Mouse (Mus musculus) forebrain, embryonic 15.5 days (tissue): ENCODE results near the gene Ltbp1. TPM values are rescaled to one million over a fixed set of nuclear protein-coding genes. Genes with fewer than 3 reads are reported as not detected.

Experiments
- ATAC-seq: fragments of 200-750 bp; cut with Nextera tagmentation; replicated peaks from 2 replicates; pipeline ENCODE4 v1.8.0; 2017; ENCODE audit warnings: mild to moderate bottlenecking, moderate TSS enrichment, moderate library complexity
- H3K27ac ChIP-seq: fragments of 300-500 bp; sonication (generic); replicated peaks from 2 replicates; pipeline ENCODE4 v1.5.1; 2015; ENCODE audit warnings: mild to moderate bottlenecking, inconsistent platforms
- H3K27me3 ChIP-seq: fragments of 300-500 bp; sonication (generic); 2 replicates; pipeline ENCODE4 v1.6.1; 2015; ENCODE audit warnings: inconsistent platforms
- H3K36me3 ChIP-seq: fragments of 300-500 bp; sonication (generic); 2 replicates; pipeline ENCODE4 v1.6.1; 2015; ENCODE audit warnings: mild to moderate bottlenecking, inconsistent platforms
- H3K4me1 ChIP-seq: fragments of 300-500 bp; sonication (generic); 2 replicates; pipeline ENCODE4 v1.6.1; 2015; ENCODE audit warnings: inconsistent platforms
- H3K4me2 ChIP-seq: fragments of 300-500 bp; sonication (generic); replicated peaks from 2 replicates; pipeline ENCODE4 v1.6.1; 2015; ENCODE audit warnings: mild to moderate bottlenecking, inconsistent platforms
- H3K4me3 ChIP-seq: fragments of 300-500 bp; sonication (generic); 2 replicates; pipeline ENCODE4 v1.5.1; 2015; ENCODE audit warnings: mild to moderate bottlenecking, inconsistent platforms
- H3K9ac ChIP-seq: fragments of 300-500 bp; sonication (generic); replicated peaks from 2 replicates; pipeline ENCODE4 v1.6.1; 2015; ENCODE audit warnings: mild to moderate bottlenecking, inconsistent platforms
- H3K9me3 ChIP-seq: fragments of 300-500 bp; sonication (generic); 2 replicates; pipeline ENCODE4 v1.6.1; 2016; ENCODE audit warnings: inconsistent platforms
- WGBS: fragments of 180-500 bp; shearing (Covaris S2); methylation state at CpG from one replicate; pipeline ENCODE4 v1.1.7; 2015; ENCODE audit warnings: mixed read lengths; 5-methylcytosine and 5-hydroxymethylcytosine counted together
- polyA plus RNA-seq: library from polyadenylated mRNA; unstranded; fragments of >200 nt; fragmentation: Nextera tagmentation; extraction: Ambion mirVana; gene quantifications from 2 replicates; pipeline ENCODE4 v1.2.1, GENCODE M21; 2015

Gene Ltbp1
- 4.0 and 4.6 TPM in 2 replicates for polyA plus RNA-seq

GRCm38 (mm10) chr17:75005281-75005684, at the start of gene Ltbp1:
Gene Ltbp1 (plus strand): TSS chr17:75005568.
- peak; percentile 89 for ATAC-seq
- Histone ChIP-seq H3K4me2 (peak within 1 kb of the TSS; percentile 97), H3K4me1 (peaks cover 6% of the 10 kb centered on the region), H3K36me3 (no peaks in the 10 kb centered on the region), H3K9me3 (no peaks in the 10 kb centered on the region), H3K27ac (peak within 1 kb of the TSS; percentile 50), H3K4me3 (peak within 1 kb of the TSS; percentile 67), H3K9ac (peak within 1 kb of the TSS; percentile 56), H3K27me3 (no peaks in the 10 kb centered on the region)
- under 1% methylated on average over 27 of the region's 27 CpGs for WGBS

DNA sequence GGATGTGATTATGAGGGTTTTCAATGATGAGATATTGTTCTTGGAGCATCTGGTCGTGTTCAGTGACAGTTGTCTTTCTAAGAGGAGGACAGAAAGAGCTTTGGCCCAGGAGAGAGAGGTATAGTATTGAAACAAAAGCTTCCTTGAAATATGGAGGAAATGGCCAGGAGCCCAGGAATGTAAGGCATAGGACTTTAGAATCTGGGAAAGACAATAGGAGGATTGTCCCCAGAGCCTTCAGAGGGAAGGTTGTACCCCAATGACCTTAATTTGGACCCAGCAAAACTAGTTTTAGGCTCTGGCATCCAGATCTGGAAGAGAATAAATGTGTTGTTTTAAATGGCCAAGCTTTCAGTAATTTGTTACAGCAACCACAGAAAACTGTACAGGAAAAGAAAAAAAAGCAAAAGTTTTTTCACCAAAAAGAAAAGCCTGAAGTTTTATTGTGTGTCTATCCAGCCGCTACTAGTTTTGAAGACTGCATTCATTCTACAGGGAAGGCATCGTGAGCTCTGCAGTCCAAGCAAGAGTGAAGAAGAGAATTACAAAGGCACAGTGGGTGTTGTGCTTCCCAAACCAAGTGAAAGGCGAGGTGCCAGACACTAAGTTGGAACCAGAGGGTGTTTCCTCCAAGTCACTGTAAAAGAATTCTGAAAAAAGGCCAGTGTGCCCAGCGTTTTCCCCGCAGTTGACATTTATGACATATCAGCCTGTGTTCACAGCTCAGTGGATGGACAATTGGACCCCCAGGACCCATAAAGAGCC, 45.7 kb upstream of the Ltbp1 start:
- WGBS = 42% methylated on average over 6 of the region's 6 CpGs
- H3K9me3 ChIP-seq = no peaks in the 10 kb centered on the region
- no peak for ATAC-seq

GRCm38 (mm10) chr17:74963222-74963621, 42.1 kb upstream of the Ltbp1 start:
- no peak overlapping the region for H3K4me3 ChIP-seq
- H3K27ac ChIP-seq = no peak overlapping the region
- ATAC-seq = no peak
- H3K4me2 ChIP-seq = no peak overlapping the region
- H3K9ac ChIP-seq = no peak overlapping the region
- WGBS = 95% methylated on average over 8 of the region's 8 CpGs
- peaks cover 1% of the 10 kb centered on the region; the same call in 1 of the 2 replicates for H3K4me1 ChIP-seq
- no peaks in the 10 kb centered on the region for H3K27me3 ChIP-seq
- H3K9me3 ChIP-seq = no peaks in the 10 kb centered on the region
- no peaks in the 10 kb centered on the region for H3K36me3 ChIP-seq

More for the DNA sequence above, 45.7 kb upstream of the Ltbp1 start:
- H3K4me1 ChIP-seq = no peaks in the 10 kb centered on the region
- H3K4me2 ChIP-seq = no peak overlapping the region
- no peak overlapping the region for H3K27ac ChIP-seq
- H3K9ac ChIP-seq = no peak overlapping the region
- H3K4me3 ChIP-seq = no peak overlapping the region
- no peaks in the 10 kb centered on the region for H3K36me3 ChIP-seq
- no peaks in the 10 kb centered on the region for H3K27me3 ChIP-seq

DNA sequence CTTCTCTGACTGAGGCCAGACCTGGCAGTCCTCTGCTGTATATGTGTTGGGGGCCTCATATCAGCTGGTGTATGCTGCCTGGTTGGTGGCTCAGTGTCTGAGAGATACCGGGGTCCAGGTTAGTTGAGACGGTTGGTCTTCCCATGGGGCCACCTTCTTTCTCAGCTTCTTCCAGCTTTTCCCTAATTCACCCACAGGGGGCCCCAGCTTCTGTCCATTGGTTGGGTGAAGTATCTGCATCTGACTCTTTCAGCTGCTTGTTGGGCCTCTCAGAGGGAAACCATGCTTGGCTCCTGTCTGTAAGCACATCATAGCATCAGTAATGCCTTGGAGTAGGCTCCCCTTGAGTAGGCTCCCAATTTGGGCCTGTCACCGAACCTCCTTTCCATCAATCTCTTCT, 41.5 kb upstream of the Ltbp1 start:
- peaks cover 7% of the 10 kb centered on the region; the same call in 1 of the 2 replicates for H3K4me1 ChIP-seq
- no peak overlapping the region for H3K4me2 ChIP-seq
- H3K27me3 ChIP-seq = no peaks in the 10 kb centered on the region
- H3K36me3 ChIP-seq = no peaks in the 10 kb centered on the region
- no peak overlapping the region for H3K27ac ChIP-seq
- no peak overlapping the region for H3K4me3 ChIP-seq
- 93% methylated on average over 3 of the region's 3 CpGs for WGBS
- H3K9ac ChIP-seq = no peak overlapping the region
- no peak for ATAC-seq
- no peaks in the 10 kb centered on the region for H3K9me3 ChIP-seq

DNA sequence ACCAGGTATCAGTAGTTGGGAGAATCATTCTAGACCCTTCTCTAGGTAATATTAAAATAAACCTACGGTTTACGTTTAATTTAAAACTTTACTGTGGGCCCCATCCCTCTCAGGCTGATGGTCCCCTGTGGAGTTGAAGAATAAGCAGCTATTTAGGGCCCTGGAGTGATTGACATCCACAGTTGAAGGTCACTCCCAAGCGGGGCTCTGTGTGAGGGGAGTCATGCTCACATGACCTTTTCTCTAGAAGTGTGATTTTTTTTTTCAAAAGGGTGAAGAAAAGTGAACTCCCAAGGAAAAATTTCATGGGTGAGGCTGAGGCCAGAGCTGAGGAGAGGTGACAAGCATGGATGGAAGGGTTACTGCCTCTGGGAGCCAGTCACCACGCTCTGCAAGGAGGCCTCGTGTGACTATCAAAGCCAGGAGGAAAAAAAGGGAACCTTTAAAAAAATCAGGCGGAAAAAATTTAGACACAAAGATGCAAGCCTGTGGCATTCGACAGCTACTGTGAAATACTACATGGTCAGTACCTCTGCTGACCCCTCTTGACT, 38.0 kb upstream of the Ltbp1 start:
- 29% methylated on average over 7 of the region's 7 CpGs for WGBS
- Histone ChIP-seq H3K4me2 (no peak overlapping the region), H3K27ac (no peak overlapping the region), H3K9ac (no peak overlapping the region), H3K4me3 (no peak overlapping the region), H3K9me3 (no peaks in the 10 kb centered on the region), H3K4me1 (peaks cover 11% of the 10 kb centered on the region), H3K27me3 (no peaks in the 10 kb centered on the region), H3K36me3 (no peaks in the 10 kb centered on the region)
- no peak for ATAC-seq

DNA sequence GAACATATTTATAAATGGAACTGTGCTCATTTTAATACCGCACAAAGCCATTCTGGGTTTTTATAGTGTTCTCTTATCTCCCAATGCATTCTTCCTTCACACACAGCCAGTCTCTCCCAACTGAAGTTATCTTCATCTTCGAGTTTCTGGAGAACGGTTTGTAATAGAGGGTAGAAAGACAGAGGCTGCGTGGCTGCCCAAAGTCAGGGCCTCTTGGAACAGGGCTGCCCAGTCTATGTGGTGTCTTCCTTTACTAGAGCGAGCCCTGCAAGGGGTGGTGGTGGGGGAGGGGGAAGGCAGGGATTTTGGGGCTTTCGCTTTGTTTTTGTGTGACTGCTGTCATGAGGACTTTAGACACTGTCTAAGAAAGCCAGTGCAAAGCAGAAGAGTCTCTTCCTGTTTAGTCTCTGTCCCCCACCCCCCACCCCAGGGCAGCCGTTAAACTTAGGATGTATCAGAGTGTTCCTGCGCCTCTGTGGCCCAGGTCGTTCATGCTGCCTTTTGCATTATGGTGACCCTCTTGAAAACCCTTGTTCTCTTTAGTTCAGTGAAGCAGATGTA, 37.1 kb upstream of the Ltbp1 start:
- Histone ChIP-seq H3K27me3 (no peaks in the 10 kb centered on the region), H3K36me3 (no peaks in the 10 kb centered on the region), H3K4me2 (no peak overlapping the region), H3K4me3 (no peak overlapping the region), H3K27ac (no peak overlapping the region), H3K9ac (no peak overlapping the region), H3K4me1 (peaks cover 11% of the 10 kb centered on the region), H3K9me3 (no peaks in the 10 kb centered on the region)
- WGBS = 70% methylated on average over 9 of the region's 9 CpGs
- ATAC-seq = peak; percentile 38

DNA sequence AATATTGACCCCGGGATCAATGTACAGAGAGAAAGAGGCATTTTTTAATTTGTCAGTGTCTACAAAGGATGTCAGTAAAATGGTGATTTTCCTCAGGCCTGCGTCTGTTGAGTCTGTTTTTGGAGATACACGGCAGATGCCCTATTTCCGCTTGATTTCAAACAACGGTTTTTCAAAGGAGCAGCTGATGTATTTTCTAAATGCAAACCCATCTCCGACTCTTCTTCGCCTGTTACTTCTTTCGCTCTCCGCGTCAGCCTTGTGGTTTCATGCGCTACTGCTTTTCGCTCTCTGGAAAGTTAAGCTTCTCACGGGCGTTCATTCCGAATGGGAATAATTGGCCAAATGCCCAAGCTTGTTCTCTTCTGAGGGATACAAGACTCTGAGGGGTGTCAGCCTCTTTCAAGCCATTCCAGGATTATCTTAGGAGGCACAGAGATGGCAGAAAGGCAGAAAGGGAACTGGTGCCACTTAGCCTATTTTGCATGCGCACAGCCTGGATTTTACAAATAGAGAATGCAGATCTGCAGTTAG, 36.6 kb upstream of the Ltbp1 start:
- WGBS = 38% methylated on average over 16 of the region's 16 CpGs
- Histone ChIP-seq H3K36me3 (no peaks in the 10 kb centered on the region), H3K9ac (no peak overlapping the region), H3K4me3 (no peak overlapping the region), H3K4me2 (peak overlapping the region; percentile 18), H3K27me3 (no peaks in the 10 kb centered on the region), H3K27ac (no peak overlapping the region), H3K4me1 (peaks cover 11% of the 10 kb centered on the region), H3K9me3 (no peaks in the 10 kb centered on the region)
- ATAC-seq = peak; percentile 57

GRCm38 (mm10) chr17:74975192-74975591, 30.2 kb upstream of the Ltbp1 start:
- peaks cover 14% of the 10 kb centered on the region for H3K4me1 ChIP-seq
- 48% methylated on average over 6 of the region's 6 CpGs for WGBS
- no peaks in the 10 kb centered on the region for H3K9me3 ChIP-seq
- H3K27me3 ChIP-seq = no peaks in the 10 kb centered on the region
- no peak overlapping the region for H3K9ac ChIP-seq
- peak; percentile 80 for ATAC-seq
- H3K36me3 ChIP-seq = no peaks in the 10 kb centered on the region
- H3K4me2 ChIP-seq = no peak overlapping the region
- H3K27ac ChIP-seq = no peak overlapping the region
- no peak overlapping the region for H3K4me3 ChIP-seq

- peak; percentile 79 for ATAC-seq
- 49% methylated on average over 8 of the region's 8 CpGs for WGBS
- Histone ChIP-seq H3K9ac (no peak overlapping the region), H3K4me3 (no peak overlapping the region), H3K27me3 (no peaks in the 10 kb centered on the region), H3K36me3 (no peaks in the 10 kb centered on the region), H3K4me1 (peaks cover 14% of the 10 kb centered on the region), H3K4me2 (no peak overlapping the region), H3K9me3 (no peaks in the 10 kb centered on the region), H3K27ac (no peak overlapping the region)
These were observed 29.0 kb upstream of the Ltbp1 start for GRCm38 (mm10) chr17:74976167-74976985.

DNA sequence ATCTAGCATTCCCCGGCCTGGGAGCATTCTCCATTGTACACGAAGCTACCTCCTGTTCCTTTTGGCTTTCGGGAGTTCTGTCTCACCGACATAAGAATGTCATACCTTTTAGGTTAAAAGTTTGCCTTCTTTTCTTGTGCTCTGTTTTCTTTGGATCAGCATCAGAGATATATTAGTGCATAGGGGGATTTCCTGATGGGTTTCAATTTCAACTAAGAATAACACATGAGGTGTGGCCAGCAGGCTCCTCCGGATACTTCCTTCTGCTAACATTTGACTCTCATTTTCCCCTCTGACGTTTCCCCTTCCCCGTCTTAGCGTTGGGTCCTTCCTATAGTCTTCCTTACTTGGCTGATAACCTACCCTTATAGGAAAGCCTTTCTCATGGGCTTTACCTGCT, 25.6 kb upstream of the Ltbp1 start:
- no peak for ATAC-seq
- Histone ChIP-seq H3K36me3 (no peaks in the 10 kb centered on the region), H3K4me1 (peaks cover 14% of the 10 kb centered on the region), H3K27me3 (no peaks in the 10 kb centered on the region), H3K4me2 (no peak overlapping the region), H3K9me3 (no peaks in the 10 kb centered on the region), H3K9ac (no peak overlapping the region), H3K27ac (no peak overlapping the region), H3K4me3 (no peak overlapping the region)
- WGBS = 93% methylated on average over 8 of the region's 8 CpGs

- Histone ChIP-seq H3K9ac (no peak overlapping the region), H3K9me3 (no peaks in the 10 kb centered on the region), H3K27me3 (no peaks in the 10 kb centered on the region), H3K27ac (no peak overlapping the region), H3K4me1 (0 out of 2 replicates have a peak, but pooled peaks cover 5% of the 10 kb centered on the region), H3K4me3 (no peak overlapping the region), H3K4me2 (no peak overlapping the region), H3K36me3 (no peaks in the 10 kb centered on the region)
- ATAC-seq = no peak
- WGBS = 85% methylated on average over 5 of the region's 5 CpGs
These were observed 23.7 kb upstream of the Ltbp1 start for GRCm38 (mm10) chr17:74981703-74982102.

GRCm38 (mm10) chr17:74982880-74983279, 22.5 kb upstream of the Ltbp1 start:
- Histone ChIP-seq H3K4me2 (no peak overlapping the region), H3K36me3 (no peaks in the 10 kb centered on the region), H3K9ac (no peak overlapping the region), H3K27me3 (no peaks in the 10 kb centered on the region), H3K9me3 (no peaks in the 10 kb centered on the region), H3K27ac (no peak overlapping the region), H3K4me3 (no peak overlapping the region), H3K4me1 (no peaks in the 10 kb centered on the region)
- ATAC-seq = no peak
- 25% methylated on average over 1 of the region's 1 CpGs for WGBS
